Mouse (Mus musculus) monocyte, adult 5-6 weeks (primary cell): ENCODE measurements around the gene Susd1. TPM values are rescaled to one million over a fixed set of nuclear protein-coding genes. Genes with fewer than 3 reads are reported as not detected.

ENCODE experiments used
- ATAC-seq: fragments of 153-309, 156-312 bp; replicated peaks from 2 replicates; pipeline ENCODE4 v1.8.0; 2017; ENCODE audit warnings: mild to moderate bottlenecking; ENCODE audit not compliant: low TSS enrichment, insufficient number of reproducible peaks, severe bottlenecking, poor library complexity, low FRiP score
- total RNA-seq: library from RNA; stranded (forward); fragments of 200-1000, 200-491, 200-594 nt; gene quantifications from 3 replicates; pipeline ENCODE4 v1.2.3, GENCODE M21; 2017

Susd1 gene
- total RNA-seq, 1 experiment from 2014 or later, result 23.7 TPM

GRCm38 (mm10) chr4:59275494-59275893 is 162.9 kb downstream of the Susd1 start:
- ATAC-seq, result peak; percentile 78; the same call in 1 of the 2 replicates

GRCm38 (mm10) chr4:59274136-59274535 is 164.3 kb downstream of the Susd1 start:
- 0 out of 2 replicates have a peak, but pooled peaks have one; percentile 43 for ATAC-seq

GRCm38 (mm10) chr4:59273342-59273741 is 165.1 kb downstream of the Susd1 start:
- no peak for ATAC-seq

- no peak for ATAC-seq
These were observed 172.8 kb downstream of the Susd1 start for GRCm38 (mm10) chr4:59265631-59266030.

GRCm38 (mm10) chr4:59265182-59265581 is 173.3 kb downstream of the Susd1 start:
- peak; percentile 33 for ATAC-seq

Other genes starting within 250 kb of the Susd1 start
- gene Ugcg, start 249.4 kb downstream of the Susd1 start, total RNA-seq, result 254 to 534 TPM (median 259 TPM) in 3 replicates
- gene Ptbp3, start 110.7 kb upstream of the Susd1 start, total RNA-seq, result 282 to 348 TPM (median 308 TPM) in 3 replicates
- gene Hsdl2, start 142.9 kb upstream of the Susd1 start, total RNA-seq, result 22.6 to 25.7 TPM (median 23.4 TPM) in 3 replicates
- 3.1 to 10.2 TPM (median 3.4 TPM) in 3 replicates for gene E130308A19Rik, start 187.6 kb upstream of the Susd1 start, total RNA-seq